Mouse (Mus musculus) forebrain, postnatal 0 days (tissue): ENCODE measurements around the gene Nmur2. TPM values are rescaled to one million over a fixed set of nuclear protein-coding genes. Genes with fewer than 3 reads are reported as not detected.
A peak's percentile ranks its signal among the peaks of the same experiment; 100 is the strongest.

Source experiments
- ATAC-seq: fragments of 200-750 bp; cut with Nextera tagmentation; 2 replicates; pipeline ENCODE4 v1.8.0; 2017; ENCODE audit warnings: mild to moderate bottlenecking, moderate library complexity
- DNase-seq: peaks from one replicate; pipeline ENCODE4 v3.0.0-alpha.2; 2015
- H3K27ac ChIP-seq: fragments of 300-500 bp; sonication (generic); 2 replicates; pipeline ENCODE4 v1.5.1; 2014; ENCODE audit warnings: low read depth, mild to moderate bottlenecking, antibody characterized with exemption, low read length, moderate library complexity, mixed read lengths
- H3K27me3 ChIP-seq: fragments of 300-500 bp; sonication (generic); 2 replicates; pipeline ENCODE4 v1.6.1; 2014; ENCODE audit warnings: mild to moderate bottlenecking, low read length, mixed read lengths; ENCODE audit not compliant: insufficient read depth
- H3K36me3 ChIP-seq: fragments of 300-500 bp; sonication (generic); 2 replicates; pipeline ENCODE4 v1.6.1; 2014; ENCODE audit warnings: mild to moderate bottlenecking, moderate library complexity; ENCODE audit not compliant: insufficient read depth
- H3K4me1 ChIP-seq: fragments of 300-500 bp; sonication (generic); 2 replicates; pipeline ENCODE4 v1.6.1; 2014; ENCODE audit warnings: antibody characterized with exemption; ENCODE audit not compliant: insufficient read depth
- H3K4me2 ChIP-seq: fragments of 300-500 bp; sonication (generic); 2 replicates; pipeline ENCODE4 v1.6.1; 2014; ENCODE audit warnings: low read depth, mild to moderate bottlenecking, moderate library complexity
- H3K4me3 ChIP-seq: fragments of 300-500 bp; sonication (generic); 2 replicates; pipeline ENCODE4 v1.5.1; 2014; ENCODE audit warnings: low read depth, low read length, mixed read lengths
- H3K9ac ChIP-seq: fragments of 300-500 bp; sonication (generic); 2 replicates; pipeline ENCODE4 v1.6.1; 2014; ENCODE audit warnings: mild to moderate bottlenecking
- H3K9me3 ChIP-seq: fragments of 300-500 bp; sonication (generic); 2 replicates; pipeline ENCODE4 v1.6.1; 2016; ENCODE audit warnings: low read length
- CTCF ChIP-seq: sonication (generic); IDR thresholded peaks from 2 replicates; pipeline ENCODE4 v1.5.1; 2016; ENCODE audit warnings: antibody characterized with exemption, control low read depth, low read depth
- whole genome bisulfite sequencing: fragments of 180-500 bp; shearing (Covaris S2); extraction: QIAGEN DNeasy Blood & Tissue Kit; methylation state at CpG from one replicate; pipeline ENCODE4 v1.1.7; 2014; 5-methylcytosine and 5-hydroxymethylcytosine counted together
- polyA plus RNA-seq: library from polyadenylated mRNA; unstranded; fragments of >200 nt; fragmentation: Nextera tagmentation; extraction: Ambion mirVana; gene quantifications from 2 replicates; pipeline ENCODE4 v1.2.1, GENCODE M21; 2015
- total RNA-seq: library from RNA; depleted of rRNA; stranded (reverse); fragments of >200 nt; gene quantifications from 2 replicates; pipeline ENCODE4 v1.2.3, GENCODE M21; 2014; rRNA removed

Gene Nmur2
- total RNA-seq = 0.08 and 0.10 TPM in 2 replicates
- 0.15 and 0.26 TPM in 2 replicates for polyA plus RNA-seq

DNA sequence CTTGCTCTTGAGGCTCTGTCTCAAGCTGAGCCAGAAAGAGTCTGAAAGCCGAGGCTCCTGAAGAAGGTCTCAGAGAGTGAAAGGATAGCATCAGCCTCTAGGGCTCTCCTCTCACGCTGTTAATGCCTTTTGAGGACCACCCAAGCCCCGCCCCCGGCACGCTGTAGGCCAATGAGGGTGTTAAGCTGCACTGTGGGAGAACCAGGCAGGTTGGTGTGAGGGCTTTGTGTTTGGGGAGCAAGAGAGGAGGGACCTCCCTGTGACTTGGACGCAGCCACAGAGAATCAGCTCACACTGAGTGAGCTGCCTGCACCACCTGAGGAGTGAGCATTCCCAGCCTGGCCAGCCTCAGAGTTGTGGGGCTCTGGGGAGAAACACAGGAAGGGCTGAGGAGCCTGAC lies at the start of gene Nmur2:
Gene Nmur2 (minus strand): TSS at position 94 of the 400 bp plus-strand sequence.
- Histone ChIP-seq H3K27ac (no peak within 1 kb of the TSS), H3K27me3 (no peaks in the 10 kb centered on the region), H3K36me3 (no peaks in the 10 kb centered on the region), H3K4me1 (no peaks in the 10 kb centered on the region), H3K9me3 (no peaks in the 10 kb centered on the region), H3K4me2 (peak within 1 kb of the TSS; percentile 1; the same call in 1 of the 2 replicates), H3K4me3 (no peak within 1 kb of the TSS), H3K9ac (no peak within 1 kb of the TSS)
- no peak for DNase-seq
- ATAC-seq = peak; percentile 63
- no peak for TF ChIP-seq CTCF
- 5% methylated on average over 6 of the region's 6 CpGs for WGBS

DNA sequence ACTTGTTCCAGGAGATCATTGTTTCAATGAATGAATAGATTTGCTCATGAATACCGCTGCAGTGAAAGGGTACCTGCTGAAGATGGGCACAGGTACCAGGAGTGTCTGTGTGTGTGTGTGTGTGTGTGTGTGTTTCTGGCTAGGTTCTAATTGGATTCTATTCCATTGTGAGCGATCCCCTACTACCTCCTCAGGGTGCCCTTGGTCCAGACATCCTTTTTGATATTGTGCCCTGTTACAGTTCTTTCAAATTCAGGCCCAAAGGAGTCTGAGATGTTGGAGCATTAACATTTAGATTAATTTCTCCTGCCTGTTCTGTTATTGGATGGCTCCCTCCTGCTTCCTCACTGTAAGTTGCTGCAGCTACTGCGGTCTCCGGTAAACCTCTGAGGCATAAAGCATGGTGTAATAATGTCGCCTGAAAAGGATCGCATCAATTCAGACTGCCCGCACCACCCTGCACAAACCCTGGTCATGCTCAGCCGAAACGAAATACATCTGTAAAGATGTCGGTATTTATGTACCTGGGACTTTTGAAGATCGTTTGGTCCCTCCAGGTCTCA lies 48.4 kb upstream of the Nmur2 start:
- H3K27ac ChIP-seq = no peak overlapping the region
- no peak for TF ChIP-seq CTCF
- no peaks in the 10 kb centered on the region for H3K27me3 ChIP-seq
- H3K4me1 ChIP-seq = no peaks in the 10 kb centered on the region
- H3K36me3 ChIP-seq = no peaks in the 10 kb centered on the region
- WGBS = 89% methylated on average over 11 of the region's 11 CpGs
- H3K4me3 ChIP-seq = no peak overlapping the region
- H3K4me2 ChIP-seq = no peak overlapping the region
- H3K9ac ChIP-seq = no peak overlapping the region
- no peak for DNase-seq
- H3K9me3 ChIP-seq = no peaks in the 10 kb centered on the region
- ATAC-seq = no peak

DNA sequence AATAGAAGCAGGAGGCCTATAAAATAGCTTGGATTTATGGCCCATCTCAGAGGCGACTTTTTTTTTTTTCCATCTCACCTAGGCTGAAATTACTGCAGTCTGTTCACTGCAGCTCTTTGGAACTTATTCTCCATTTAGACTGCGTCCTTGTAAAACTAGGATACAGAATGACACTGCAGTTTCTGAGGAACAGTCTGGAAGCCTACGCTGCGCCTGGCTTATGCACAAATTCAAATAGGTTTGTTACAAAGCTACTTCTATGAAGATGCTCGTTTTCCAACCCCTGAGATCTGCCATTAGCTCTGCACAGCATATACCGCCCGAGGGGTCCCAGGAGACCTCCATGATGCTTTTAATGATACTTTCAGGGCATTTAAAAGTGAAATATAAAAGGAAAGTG lies 31.3 kb upstream of the Nmur2 start:
- TF ChIP-seq CTCF = no peak
- ATAC-seq (no peak), DNase-seq (peak; percentile 26)
- no peaks in the 10 kb centered on the region for H3K9me3 ChIP-seq
- no peaks in the 10 kb centered on the region for H3K27me3 ChIP-seq
- H3K4me2 ChIP-seq = no peak overlapping the region
- H3K4me3 ChIP-seq = no peak overlapping the region
- H3K4me1 ChIP-seq = no peaks in the 10 kb centered on the region
- no peak overlapping the region for H3K27ac ChIP-seq
- H3K36me3 ChIP-seq = no peaks in the 10 kb centered on the region
- 72% methylated on average over 7 of the region's 7 CpGs for WGBS
- no peak overlapping the region for H3K9ac ChIP-seq

DNA sequence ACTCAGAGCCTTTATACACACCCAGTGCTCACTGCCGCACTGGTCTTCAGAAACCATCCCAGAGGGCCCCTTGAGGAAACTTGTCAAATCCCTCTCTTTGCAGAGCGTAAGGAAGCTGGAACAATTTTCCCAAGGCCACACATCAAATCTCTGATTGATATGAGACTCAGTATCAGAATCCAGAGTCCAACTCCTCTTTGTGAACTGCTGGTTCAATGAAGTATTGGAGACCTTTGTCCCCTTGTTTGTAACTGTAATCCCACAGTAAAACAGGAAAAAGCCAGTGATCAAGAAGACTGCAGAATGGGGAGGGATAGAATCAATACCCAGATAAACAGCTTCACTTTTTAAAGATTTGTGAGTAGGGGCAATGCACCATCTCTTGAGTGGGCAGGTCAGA lies 28.8 kb upstream of the Nmur2 start:
- ATAC-seq (no peak), DNase-seq (no peak)
- no peak overlapping the region for H3K4me2 ChIP-seq
- no peak overlapping the region for H3K27ac ChIP-seq
- no peaks in the 10 kb centered on the region for H3K4me1 ChIP-seq
- no peak for TF ChIP-seq CTCF
- H3K4me3 ChIP-seq = no peak overlapping the region
- no peaks in the 10 kb centered on the region for H3K27me3 ChIP-seq
- H3K36me3 ChIP-seq = no peaks in the 10 kb centered on the region
- 93% methylated on average over 2 of the region's 2 CpGs for WGBS
- H3K9ac ChIP-seq = no peak overlapping the region
- H3K9me3 ChIP-seq = no peaks in the 10 kb centered on the region

DNA sequence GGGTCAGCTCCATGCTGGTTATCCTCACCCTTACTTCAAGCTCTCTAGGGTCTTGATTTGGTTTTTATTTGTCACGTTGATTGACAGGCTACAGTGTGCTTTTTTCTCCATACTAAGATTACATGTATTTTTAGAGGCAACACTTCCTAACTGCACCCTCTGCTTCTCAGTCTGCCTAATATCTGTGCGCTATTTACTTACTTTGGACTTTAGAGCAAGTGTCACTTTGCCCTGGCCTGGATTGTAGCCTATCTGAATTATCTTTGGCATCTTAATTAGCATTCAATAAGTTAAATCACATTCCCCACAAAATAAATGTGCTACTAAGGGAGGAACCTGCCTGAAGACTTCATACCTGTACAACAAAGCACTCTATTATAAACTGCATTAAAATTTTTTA lies 24.3 kb upstream of the Nmur2 start:
- TF ChIP-seq CTCF = no peak
- Histone ChIP-seq H3K27ac (no peak overlapping the region), H3K9me3 (no peaks in the 10 kb centered on the region), H3K27me3 (no peaks in the 10 kb centered on the region), H3K9ac (no peak overlapping the region), H3K4me3 (no peak overlapping the region), H3K4me2 (no peak overlapping the region), H3K36me3 (no peaks in the 10 kb centered on the region), H3K4me1 (no peaks in the 10 kb centered on the region)
- 91% methylated on average over 2 of the region's 2 CpGs for whole genome bisulfite sequencing
- DNase-seq = no peak
- ATAC-seq = no peak

DNA sequence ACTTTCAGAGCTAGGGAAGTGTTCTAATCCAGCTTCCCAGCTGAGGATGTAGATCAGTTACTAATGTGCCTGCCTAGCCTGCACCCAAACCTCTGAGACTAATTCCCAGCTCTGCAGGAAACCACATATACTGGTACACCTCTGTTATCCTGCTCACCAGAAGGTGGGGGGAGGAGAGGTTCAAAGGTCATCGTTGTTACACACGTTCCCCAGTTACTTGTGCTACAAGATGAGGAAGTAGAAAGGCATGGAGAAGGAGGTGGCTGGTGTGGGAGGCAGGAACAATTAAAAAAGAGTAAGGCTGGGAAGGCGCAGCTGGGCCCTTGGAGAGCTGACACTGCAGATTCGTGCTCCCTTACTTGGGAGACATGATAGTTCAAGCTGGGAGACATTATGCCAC lies 23.8 kb upstream of the Nmur2 start:
- no peaks in the 10 kb centered on the region for H3K36me3 ChIP-seq
- TF ChIP-seq CTCF = no peak
- no peaks in the 10 kb centered on the region for H3K27me3 ChIP-seq
- H3K4me2 ChIP-seq = no peak overlapping the region
- no peak for ATAC-seq
- no peaks in the 10 kb centered on the region for H3K9me3 ChIP-seq
- no peak overlapping the region for H3K9ac ChIP-seq
- no peak for DNase-seq
- 66% methylated on average over 4 of the region's 4 CpGs for WGBS
- H3K27ac ChIP-seq = no peak overlapping the region
- H3K4me1 ChIP-seq = no peaks in the 10 kb centered on the region
- H3K4me3 ChIP-seq = no peak overlapping the region

DNA sequence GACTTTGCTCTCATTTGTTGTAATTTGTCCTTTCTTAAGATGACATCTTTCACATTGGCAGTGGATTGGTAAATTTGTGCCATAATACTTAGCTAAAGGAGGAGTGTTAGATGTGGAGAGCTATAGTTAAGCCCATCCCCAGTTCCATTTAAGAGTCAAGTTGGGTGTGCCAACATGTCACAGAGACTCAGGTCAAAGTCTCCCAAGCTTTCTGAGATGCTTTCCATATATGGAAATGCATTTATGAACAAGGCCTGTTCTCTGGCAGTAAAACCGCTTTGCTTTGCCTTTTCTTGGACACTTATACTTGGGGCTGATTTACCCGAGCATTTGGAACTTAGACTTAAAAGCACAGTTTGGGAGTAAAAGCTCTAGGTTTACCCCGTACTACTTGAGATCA lies 18.4 kb upstream of the Nmur2 start:
- DNase-seq (no peak), ATAC-seq (no peak)
- 78% methylated on average over 3 of the region's 3 CpGs for WGBS
- Histone ChIP-seq H3K27me3 (no peaks in the 10 kb centered on the region), H3K9me3 (no peaks in the 10 kb centered on the region), H3K4me3 (no peak overlapping the region), H3K27ac (no peak overlapping the region), H3K4me1 (no peaks in the 10 kb centered on the region), H3K4me2 (no peak overlapping the region), H3K9ac (no peak overlapping the region), H3K36me3 (no peaks in the 10 kb centered on the region)
- TF ChIP-seq CTCF = no peak
